Mouse (Mus musculus): ENCODE data around the gene Sap30bp. TPM values are rescaled to one million over a fixed set of nuclear protein-coding genes. Genes with fewer than 3 reads are reported as not detected.

Sap30bp gene
- polyA plus RNA-seq, 1 experiment from 2014 or later, result 29.2 TPM

GRCm38 (mm10) chr11:115962651-115963412 lies 29.8 kb downstream of the Sap30bp start:
- WGBS, result 91% methylated on average over 9 of the region's 9 CpGs
- Histone ChIP-seq H3K27me3 (replicated peaks; ENCODE audit: control insufficient read depth, insufficient read depth, low read length) (no peaks in the 10 kb centered on the region), H3K27ac (ENCODE audit: low read length) (no peak overlapping the region), H3K9me3 (ENCODE audit: control insufficient read depth, low read length) (no peaks in the 10 kb centered on the region), H3K4me1 (ENCODE audit: control insufficient read depth, insufficient read depth, low read length) (0 out of 2 replicates have a peak, but pooled peaks cover 5% of the 10 kb centered on the region), H3K9ac (ENCODE audit: low read depth, low read length) (no peak overlapping the region), H3K36me3 (ENCODE audit: control insufficient read depth, insufficient read depth, low read length) (peaks cover 43% of the 10 kb centered on the region), H3K4me2 (ENCODE audit: low read depth, low read length) (no peak overlapping the region), H3K4me3 (ENCODE audit: low read length) (no peak overlapping the region)
- ATAC-seq, result no peak

- peaks cover 43% of the 10 kb centered on the region for H3K36me3 ChIP-seq (ENCODE audit: control insufficient read depth, insufficient read depth, low read length)
- H3K9me3 ChIP-seq (ENCODE audit: control insufficient read depth, low read length), result no peaks in the 10 kb centered on the region
- peak; percentile 41; the same call in 1 of the 2 replicates for ATAC-seq
- H3K9ac ChIP-seq (ENCODE audit: low read depth, low read length), result no peak overlapping the region
- H3K4me3 ChIP-seq (ENCODE audit: low read length), result no peak overlapping the region
- WGBS, result 74% methylated on average over 10 of the region's 10 CpGs
- no peak overlapping the region for H3K27ac ChIP-seq (ENCODE audit: low read length)
- H3K4me1 ChIP-seq (ENCODE audit: control insufficient read depth, insufficient read depth, low read length), result peaks cover 9% of the 10 kb centered on the region; the same call in 1 of the 2 replicates
- no peak overlapping the region for H3K4me2 ChIP-seq (ENCODE audit: low read depth, low read length)
- no peaks in the 10 kb centered on the region for H3K27me3 ChIP-seq (replicated peaks; ENCODE audit: control insufficient read depth, insufficient read depth, low read length)
Observed at GRCm38 (mm10) chr11:115964977-115965604, 32.0 kb downstream of the Sap30bp start.

GRCm38 (mm10) chr11:115968731-115969405 lies 35.8 kb downstream of the Sap30bp start:
- Histone ChIP-seq H3K27me3 (replicated peaks; ENCODE audit: control insufficient read depth, insufficient read depth, low read length) (no peaks in the 10 kb centered on the region; the same call in 1 of the 2 replicates), H3K4me1 (ENCODE audit: control insufficient read depth, insufficient read depth, low read length) (peaks cover 14% of the 10 kb centered on the region), H3K9ac (ENCODE audit: low read depth, low read length) (no peak overlapping the region), H3K9me3 (ENCODE audit: control insufficient read depth, low read length) (no peaks in the 10 kb centered on the region), H3K4me2 (ENCODE audit: low read depth, low read length) (no peak overlapping the region), H3K4me3 (ENCODE audit: low read length) (no peak overlapping the region), H3K36me3 (ENCODE audit: control insufficient read depth, insufficient read depth, low read length) (peaks cover 18% of the 10 kb centered on the region), H3K27ac (ENCODE audit: low read length) (no peak overlapping the region)
- no peak for ATAC-seq
- 65% methylated on average over 5 of the region's 5 CpGs for WGBS

GRCm38 (mm10) chr11:115970006-115970673 lies 37.1 kb downstream of the Sap30bp start:
- no peak overlapping the region for H3K4me2 ChIP-seq (ENCODE audit: low read depth, low read length)
- ATAC-seq, result peak; percentile 7; the same call in 1 of the 2 replicates
- 46% methylated on average over 15 of the region's 15 CpGs for WGBS

GRCm38 (mm10) chr11:115971016-115971415 lies 37.9 kb downstream of the Sap30bp start:
- peaks cover 15% of the 10 kb centered on the region for H3K4me1 ChIP-seq (ENCODE audit: control insufficient read depth, insufficient read depth, low read length)
- no peak overlapping the region for H3K4me3 ChIP-seq (ENCODE audit: low read length)
- H3K36me3 ChIP-seq (ENCODE audit: control insufficient read depth, insufficient read depth, low read length), result peaks cover 6% of the 10 kb centered on the region; the same call in 1 of the 2 replicates
- H3K9ac ChIP-seq (ENCODE audit: low read depth, low read length), result no peak overlapping the region
- H3K9me3 ChIP-seq (ENCODE audit: control insufficient read depth, low read length), result no peaks in the 10 kb centered on the region
- no peak overlapping the region for H3K4me2 ChIP-seq (ENCODE audit: low read depth, low read length)
- 61% methylated on average over 6 of the region's 6 CpGs for WGBS
- H3K27ac ChIP-seq (ENCODE audit: low read length), result no peak overlapping the region; the same call in 1 of the 2 replicates
- H3K27me3 ChIP-seq (replicated peaks; ENCODE audit: control insufficient read depth, insufficient read depth, low read length), result no peaks in the 10 kb centered on the region; the same call in 1 of the 2 replicates
- peak; percentile 63 for ATAC-seq

More at GRCm38 (mm10) chr11:115970006-115970673, 37.1 kb downstream of the Sap30bp start:
- peak overlapping the region; percentile 57 for H3K27ac ChIP-seq (ENCODE audit: low read length)
- no peak overlapping the region for H3K4me3 ChIP-seq (ENCODE audit: low read length)
- H3K4me1 ChIP-seq (ENCODE audit: control insufficient read depth, insufficient read depth, low read length), result peaks cover 13% of the 10 kb centered on the region
- H3K9ac ChIP-seq (ENCODE audit: low read depth, low read length), result no peak overlapping the region
- H3K36me3 ChIP-seq (ENCODE audit: control insufficient read depth, insufficient read depth, low read length), result peaks cover 10% of the 10 kb centered on the region; the same call in 1 of the 2 replicates
- no peaks in the 10 kb centered on the region; the same call in 1 of the 2 replicates for H3K27me3 ChIP-seq (replicated peaks; ENCODE audit: control insufficient read depth, insufficient read depth, low read length)
- no peaks in the 10 kb centered on the region for H3K9me3 ChIP-seq (ENCODE audit: control insufficient read depth, low read length)

- H3K9me3 ChIP-seq (ENCODE audit: control insufficient read depth, low read length), result no peaks in the 10 kb centered on the region
- peak; percentile 84 for ATAC-seq
- H3K9ac ChIP-seq (ENCODE audit: low read depth, low read length), result peak within 1 kb of the TSS; percentile 72
- H3K27me3 ChIP-seq (replicated peaks; ENCODE audit: control insufficient read depth, insufficient read depth, low read length), result no peaks in the 10 kb centered on the region; the same call in 1 of the 2 replicates
- H3K4me1 ChIP-seq (ENCODE audit: control insufficient read depth, insufficient read depth, low read length), result peaks cover 22% of the 10 kb centered on the region
- peak within 1 kb of the TSS; percentile 58 for H3K4me3 ChIP-seq (ENCODE audit: low read length)
- 10% methylated on average over 49 of the region's 58 CpGs for WGBS
- peak within 1 kb of the TSS; percentile 72 for H3K4me2 ChIP-seq (ENCODE audit: low read depth, low read length)
- peak within 1 kb of the TSS; percentile 55 for H3K27ac ChIP-seq (ENCODE audit: low read length)
- no peaks in the 10 kb centered on the region for H3K36me3 ChIP-seq (ENCODE audit: control insufficient read depth, insufficient read depth, low read length)
Observed at GRCm38 (mm10) chr11:115974309-115975082, 41.4 kb downstream of the Sap30bp start, which contains the start of gene Itgb4. Itgb4 (plus strand) TSS chr11:115974709.

GRCm38 (mm10) chr11:115975083-115975420 lies 42.0 kb downstream of the Sap30bp start:
- no peaks in the 10 kb centered on the region for H3K9me3 ChIP-seq (ENCODE audit: control insufficient read depth, low read length)
- H3K4me1 ChIP-seq (ENCODE audit: control insufficient read depth, insufficient read depth, low read length), result peaks cover 18% of the 10 kb centered on the region
- no peak; the same call in none of the 2 replicates for ATAC-seq
- H3K4me3 ChIP-seq (ENCODE audit: low read length), result peak overlapping the region; percentile 58
- WGBS, result 8% methylated on average over 10 of the region's 18 CpGs
- no peaks in the 10 kb centered on the region for H3K36me3 ChIP-seq (ENCODE audit: control insufficient read depth, insufficient read depth, low read length)
- H3K4me2 ChIP-seq (ENCODE audit: low read depth, low read length), result peak overlapping the region; percentile 72
- peak overlapping the region; percentile 72 for H3K9ac ChIP-seq (ENCODE audit: low read depth, low read length)
- peak overlapping the region; percentile 33 for H3K27ac ChIP-seq (ENCODE audit: low read length)
- H3K27me3 ChIP-seq (replicated peaks; ENCODE audit: control insufficient read depth, insufficient read depth, low read length), result no peaks in the 10 kb centered on the region; the same call in 1 of the 2 replicates

- Histone ChIP-seq H3K4me2 (ENCODE audit: low read depth, low read length) (peak overlapping the region; percentile 72), H3K27ac (ENCODE audit: low read length) (peak overlapping the region; percentile 33), H3K4me3 (ENCODE audit: low read length) (peak overlapping the region; percentile 58), H3K9me3 (ENCODE audit: control insufficient read depth, low read length) (no peaks in the 10 kb centered on the region), H3K9ac (ENCODE audit: low read depth, low read length) (peak overlapping the region; percentile 72), H3K36me3 (ENCODE audit: control insufficient read depth, insufficient read depth, low read length) (no peaks in the 10 kb centered on the region), H3K27me3 (replicated peaks; ENCODE audit: control insufficient read depth, insufficient read depth, low read length) (no peaks in the 10 kb centered on the region; the same call in 1 of the 2 replicates), H3K4me1 (ENCODE audit: control insufficient read depth, insufficient read depth, low read length) (peaks cover 14% of the 10 kb centered on the region)
- ATAC-seq, result 0 out of 2 replicates have a peak, but pooled peaks have one; percentile 21
- 25% methylated on average over 12 of the region's 12 CpGs for WGBS
Observed at GRCm38 (mm10) chr11:115975544-115975943, 42.5 kb downstream of the Sap30bp start.

Measured in intestine, embryonic 16.5 days (tissue).